Mouse (Mus musculus) kidney, adult 8-10 months (tissue): Measurements from ENCODE around the gene Gm5728.
"Not testable (repeated sequence)": the region's sequence is repeated elsewhere in the genome, so short reads cannot be mapped to it uniquely, and the experiment has no call there.

Source experiments
- DNase-seq, 2 experiments: peaks; one replicate each; pipeline ENCODE4 v3.0.0; 2022

Gene Gm5728

GRCm38 (mm10) chr7:20375310-20375709, at the start of gene Gm5728:
TSS of gene Gm5728 (minus strand) at chr7:20375410.
- DNase-seq: not testable (repeated sequence)

GRCm38 (mm10) chr7:20417642-20418041, 42.4 kb upstream of the Gm5728 start, which contains the start of gene Vmn1r100:
TSS of gene Vmn1r100 (plus strand) at chr7:20417942.
- DNase-seq: not testable (repeated sequence)

GRCm38 (mm10) chr7:20333965-20334364, 41.2 kb downstream of the Gm5728 start, which contains the start of gene Gm4133:
TSS of gene Gm4133 (minus strand) at chr7:20334065.
- DNase-seq: not testable (repeated sequence)
